Mouse (Mus musculus) testis, adult 2 months (tissue): ENCODE results near the gene Vmn1r204. TPM values are rescaled to one million over a fixed set of nuclear protein-coding genes. Genes with fewer than 3 reads are reported as not detected.
"Not testable (repeated sequence)": the region's sequence is repeated elsewhere in the genome, so short reads cannot be mapped to it uniquely, and the experiment has no call there.

Experiments used
- H3K27ac ChIP-seq: fragments of 200-500 bp; 2 replicates; pipeline ENCODE4 v1.5.1; 2012; ENCODE audit warnings: low read depth, low read length; ENCODE audit not compliant: control insufficient read depth, insufficient read depth
- H3K27me3 ChIP-seq: fragments of 200-500 bp; 2 replicates; pipeline ENCODE4 v1.6.1; 2012; ENCODE audit warnings: mild to moderate bottlenecking, low read length, moderate library complexity; ENCODE audit not compliant: control insufficient read depth, insufficient read depth
- H3K36me3 ChIP-seq: fragments of 200-500 bp; 2 replicates; pipeline ENCODE4 v1.6.1; 2012; ENCODE audit warnings: mild to moderate bottlenecking, low read length; ENCODE audit not compliant: control insufficient read depth, insufficient read depth
- H3K4me1 ChIP-seq: fragments of 200-500 bp; 2 replicates; pipeline ENCODE4 v1.6.1; 2012; ENCODE audit warnings: low read length; ENCODE audit not compliant: control insufficient read depth, insufficient read depth
- H3K4me3 ChIP-seq: fragments of 200-500 bp; 2 replicates; pipeline ENCODE4 v1.5.1; 2012; ENCODE audit warnings: low read depth, mild to moderate bottlenecking, low read length, moderate library complexity, mixed read lengths; ENCODE audit not compliant: control insufficient read depth
- CTCF ChIP-seq: fragments of 200-500 bp; IDR thresholded peaks from 2 replicates; pipeline ENCODE4 v1.5.1; 2012; ENCODE audit warnings: low read depth, mild to moderate bottlenecking, inconsistent platforms, low read length, moderate library complexity; ENCODE audit not compliant: control insufficient read depth, insufficient read depth, insufficient replicate concordance
- POLR2A ChIP-seq: fragments of 200-500 bp; IDR thresholded peaks from 2 replicates; pipeline ENCODE4 v1.6.1; 2012; ENCODE audit warnings: low read depth, mild to moderate bottlenecking, inconsistent platforms, low read length, moderate library complexity; ENCODE audit not compliant: control insufficient read depth
- polyA plus RNA-seq: library from polyadenylated mRNA; depleted of rRNA; stranded (reverse); fragments of >200 nt; gene quantifications from 2 replicates; pipeline ENCODE4 v1.2.3, GENCODE M21; 2012; rRNA removed

Gene Vmn1r204
- not detected in 2 replicates for polyA plus RNA-seq

- not testable (repeated sequence) for H3K27ac ChIP-seq, H3K36me3 ChIP-seq, H3K4me3 ChIP-seq, H3K4me1 ChIP-seq, H3K27me3 ChIP-seq
Measured at GRCm38 (mm10) chr13:22552898-22553297, at the start of gene Vmn1r204. Gene Vmn1r204 (plus strand): TSS chr13:22553198.

GRCm38 (mm10) chr13:22505281-22505680, 47.7 kb upstream of the Vmn1r204 start, which contains the start of gene Vmn1r202:
Gene Vmn1r202 (minus strand): TSS chr13:22505381.
- no peak for TF ChIP-seq POLR2A
- no peak for TF ChIP-seq CTCF
- no peak within 1 kb of the TSS for H3K27ac ChIP-seq
- H3K4me1 ChIP-seq, result no peaks in the 10 kb centered on the region
- H3K27me3 ChIP-seq, result no peaks in the 10 kb centered on the region
- no peaks in the 10 kb centered on the region for H3K36me3 ChIP-seq
- no peak within 1 kb of the TSS for H3K4me3 ChIP-seq

GRCm38 (mm10) chr13:22517814-22518213, 35.2 kb upstream of the Vmn1r204 start, which contains the start of gene Vmn1r203:
Gene Vmn1r203 (plus strand): TSS chr13:22518114.
- Histone ChIP-seq H3K4me1 (no peaks in the 10 kb centered on the region), H3K36me3 (no peaks in the 10 kb centered on the region), H3K27ac (no peak within 1 kb of the TSS), H3K4me3 (no peak within 1 kb of the TSS), H3K27me3 (no peaks in the 10 kb centered on the region)
- TF ChIP-seq POLR2A, result no peak
- no peak for TF ChIP-seq CTCF

GRCm38 (mm10) chr13:22574911-22575310, 21.9 kb downstream of the Vmn1r204 start:
- not testable (repeated sequence) for H3K27ac ChIP-seq, H3K4me1 ChIP-seq, H3K27me3 ChIP-seq, H3K36me3 ChIP-seq, H3K4me3 ChIP-seq

- H3K4me3 ChIP-seq, H3K27ac ChIP-seq, H3K27me3 ChIP-seq, H3K4me1 ChIP-seq, H3K36me3 ChIP-seq: not testable (repeated sequence)
Measured at GRCm38 (mm10) chr13:22583336-22583735, 30.3 kb downstream of the Vmn1r204 start.

GRCm38 (mm10) chr13:22592900-22593299, 39.9 kb downstream of the Vmn1r204 start, which contains the start of gene Vmn1r205:
Gene Vmn1r205 (minus strand): TSS chr13:22593000.
- no peaks in the 10 kb centered on the region for H3K36me3 ChIP-seq
- H3K27me3 ChIP-seq, result no peaks in the 10 kb centered on the region
- no peak for TF ChIP-seq POLR2A
- TF ChIP-seq CTCF, result no peak
- no peak within 1 kb of the TSS for H3K4me3 ChIP-seq
- H3K4me1 ChIP-seq, result no peaks in the 10 kb centered on the region
- H3K27ac ChIP-seq, result no peak within 1 kb of the TSS

Other genes with a start within 250 kb of the Vmn1r204 start
- gene Vmn1r197, start 228.6 kb upstream of the Vmn1r204 start, polyA plus RNA-seq, result not detected in 2 replicates
- not detected in 2 replicates for gene Vmn1r198, start 202.8 kb upstream of the Vmn1r204 start, polyA plus RNA-seq
- not detected in 2 replicates for gene Vmn1r199, start 173.4 kb upstream of the Vmn1r204 start, polyA plus RNA-seq
- not detected in 2 replicates for gene Vmn1r200, start 162.8 kb upstream of the Vmn1r204 start, polyA plus RNA-seq
- not detected in 2 replicates for gene Vmn1r201, start 81.3 kb upstream of the Vmn1r204 start, polyA plus RNA-seq
- not detected in 2 replicates for gene Vmn1r202, start 47.8 kb upstream of the Vmn1r204 start, polyA plus RNA-seq
- not detected in 2 replicates for gene Vmn1r203, start 35.1 kb upstream of the Vmn1r204 start, polyA plus RNA-seq
- not detected in 2 replicates for gene Vmn1r205, start 39.8 kb downstream of the Vmn1r204 start, polyA plus RNA-seq
- gene Vmn1r206, start 71.1 kb downstream of the Vmn1r204 start, polyA plus RNA-seq, result not detected in 2 replicates
- gene Vmn1r207-ps, start 176.4 kb downstream of the Vmn1r204 start, polyA plus RNA-seq, result not detected in 2 replicates
- not detected in 2 replicates for gene Vmn1r208, start 224.2 kb downstream of the Vmn1r204 start, polyA plus RNA-seq